Mouse (Mus musculus) spleen, adult 2 months (tissue): ENCODE measurements around the gene Med13.
"Not testable (repeated sequence)": the region's sequence is repeated elsewhere in the genome, so short reads cannot be mapped to it uniquely, and the experiment has no call there.

Experiments
- CTCF ChIP-seq: fragments of 200-500 bp; IDR thresholded peaks from 2 replicates; pipeline ENCODE4 v1.5.1; 2011; ENCODE audit warnings: mild to moderate bottlenecking, inconsistent platforms; ENCODE audit not compliant: insufficient read depth, insufficient read length, insufficient replicate concordance; ENCODE audit errors: extremely low read depth
- POLR2A ChIP-seq: fragments of 200-500 bp; IDR thresholded peaks from 2 replicates; pipeline ENCODE4 v1.6.1; 2011; ENCODE audit warnings: low read depth, low read length, inconsistent platforms

- TF ChIP-seq CTCF, POLR2A: not testable (repeated sequence)
These were observed 42.4 kb downstream of the Med13 start for GRCm38 (mm10) chr11:86314992-86315391.
